Mouse (Mus musculus): ENCODE data around the gene Klhl15. TPM values are rescaled to one million over a fixed set of nuclear protein-coding genes. Genes with fewer than 3 reads are reported as not detected.
"Not testable (repeated sequence)": the region's sequence is repeated elsewhere in the genome, so short reads cannot be mapped to it uniquely, and the experiment has no call there.

The Klhl15 gene
- 7.2 TPM in 2 replicates for polyA plus RNA-seq (2012; rRNA removed)

- Histone ChIP-seq H3K27ac (ENCODE audit: insufficient read depth, low read length) (peak within 1 kb of the TSS; percentile 78), H3K4me3 (ENCODE audit: insufficient read depth, low read length) (peak within 1 kb of the TSS; percentile 93), H3K4me1 (ENCODE audit: control insufficient read depth, insufficient read depth, low read length) (no peaks in the 10 kb centered on the region; the same call in 1 of the 2 replicates)
- peak; percentile 57; the same call in 1 of the 2 replicates for TF ChIP-seq POLR2A (IDR thresholded peaks at IDR 0.05; ENCODE audit: extremely low read depth, insufficient read depth, low read length)
- TF ChIP-seq CTCF (IDR thresholded peaks at IDR 0.05; ENCODE audit: extremely low read depth, insufficient read depth, low read length) = no peak
Observed at GRCm38 (mm10) chrX:94234532-94235189, at the start of gene Klhl15. Klhl15 (plus strand) TSS chrX:94234599.

GRCm38 (mm10) chrX:94185156-94185555 is 49.2 kb upstream of the Klhl15 start:
- no peaks in the 10 kb centered on the region for H3K4me1 ChIP-seq (ENCODE audit: control insufficient read depth, insufficient read depth, low read length)
- no peak overlapping the region for H3K27ac ChIP-seq (ENCODE audit: insufficient read depth, low read length)
- no peak for TF ChIP-seq POLR2A (IDR thresholded peaks at IDR 0.05; ENCODE audit: extremely low read depth, insufficient read depth, low read length)
- TF ChIP-seq CTCF (IDR thresholded peaks at IDR 0.05; ENCODE audit: extremely low read depth, insufficient read depth, low read length) = no peak
- H3K4me3 ChIP-seq (ENCODE audit: insufficient read depth, low read length) = no peak overlapping the region

GRCm38 (mm10) chrX:94193901-94194300 is 40.5 kb upstream of the Klhl15 start:
- not testable (repeated sequence) for H3K27ac ChIP-seq (ENCODE audit: insufficient read depth, low read length); H3K4me1 ChIP-seq (ENCODE audit: control insufficient read depth, insufficient read depth, low read length); H3K4me3 ChIP-seq (ENCODE audit: insufficient read depth, low read length)

GRCm38 (mm10) chrX:94197789-94198188 is 36.6 kb upstream of the Klhl15 start:
- Histone ChIP-seq H3K27ac (ENCODE audit: insufficient read depth, low read length) (no peak overlapping the region), H3K4me1 (ENCODE audit: control insufficient read depth, insufficient read depth, low read length) (no peaks in the 10 kb centered on the region), H3K4me3 (ENCODE audit: insufficient read depth, low read length) (no peak overlapping the region)
- no peak for TF ChIP-seq POLR2A (IDR thresholded peaks at IDR 0.05; ENCODE audit: extremely low read depth, insufficient read depth, low read length)
- no peak for TF ChIP-seq CTCF (IDR thresholded peaks at IDR 0.05; ENCODE audit: extremely low read depth, insufficient read depth, low read length)

GRCm38 (mm10) chrX:94212264-94212596 is 22.2 kb upstream of the Klhl15 start:
- no peaks in the 10 kb centered on the region for H3K4me1 ChIP-seq (ENCODE audit: control insufficient read depth, insufficient read depth, low read length)
- peak overlapping the region; percentile 81 for H3K4me3 ChIP-seq (ENCODE audit: insufficient read depth, low read length)
- H3K27ac ChIP-seq (ENCODE audit: insufficient read depth, low read length) = peak overlapping the region; percentile 91; the same call in 1 of the 2 replicates
- TF ChIP-seq CTCF (IDR thresholded peaks at IDR 0.05; ENCODE audit: extremely low read depth, insufficient read depth, low read length) (no peak), POLR2A (IDR thresholded peaks at IDR 0.05; ENCODE audit: extremely low read depth, insufficient read depth, low read length) (no peak)

GRCm38 (mm10) chrX:94212597-94213321 is 21.6 kb upstream of the Klhl15 start, which contains the start of gene Eif2s3x:
Eif2s3x (minus strand) TSS chrX:94212862.
- Histone ChIP-seq H3K4me1 (ENCODE audit: control insufficient read depth, insufficient read depth, low read length) (no peaks in the 10 kb centered on the region), H3K4me3 (ENCODE audit: insufficient read depth, low read length) (peak within 1 kb of the TSS; percentile 81), H3K27ac (ENCODE audit: insufficient read depth, low read length) (peak within 1 kb of the TSS; percentile 91)
- peak; percentile 53 for TF ChIP-seq CTCF (IDR thresholded peaks at IDR 0.05; ENCODE audit: extremely low read depth, insufficient read depth, low read length)
- peak; percentile 60; the same call in 1 of the 2 replicates for TF ChIP-seq POLR2A (IDR thresholded peaks at IDR 0.05; ENCODE audit: extremely low read depth, insufficient read depth, low read length)

- TF ChIP-seq POLR2A (IDR thresholded peaks at IDR 0.05; ENCODE audit: extremely low read depth, insufficient read depth, low read length) (no peak), CTCF (IDR thresholded peaks at IDR 0.05; ENCODE audit: extremely low read depth, insufficient read depth, low read length) (no peak)
- Histone ChIP-seq H3K27ac (ENCODE audit: insufficient read depth, low read length) (no peak overlapping the region), H3K4me3 (ENCODE audit: insufficient read depth, low read length) (peak overlapping the region; percentile 81; the same call in 1 of the 2 replicates), H3K4me1 (ENCODE audit: control insufficient read depth, insufficient read depth, low read length) (no peaks in the 10 kb centered on the region)
Observed at GRCm38 (mm10) chrX:94213384-94213783, 21.0 kb upstream of the Klhl15 start.

GRCm38 (mm10) chrX:94233432-94233831 is 967 bp upstream of the Klhl15 start:
- no peak overlapping the region; the same call in 1 of the 2 replicates for H3K4me3 ChIP-seq (ENCODE audit: insufficient read depth, low read length)
- TF ChIP-seq CTCF (IDR thresholded peaks at IDR 0.05; ENCODE audit: extremely low read depth, insufficient read depth, low read length) = no peak
- TF ChIP-seq POLR2A (IDR thresholded peaks at IDR 0.05; ENCODE audit: extremely low read depth, insufficient read depth, low read length) = no peak
- no peak overlapping the region for H3K27ac ChIP-seq (ENCODE audit: insufficient read depth, low read length)
- no peaks in the 10 kb centered on the region for H3K4me1 ChIP-seq (ENCODE audit: control insufficient read depth, insufficient read depth, low read length)

GRCm38 (mm10) chrX:94233936-94234531 is 365 bp upstream of the Klhl15 start:
- H3K4me3 ChIP-seq (ENCODE audit: insufficient read depth, low read length) = peak overlapping the region; percentile 93
- H3K4me1 ChIP-seq (ENCODE audit: control insufficient read depth, insufficient read depth, low read length) = no peaks in the 10 kb centered on the region; the same call in 1 of the 2 replicates
- H3K27ac ChIP-seq (ENCODE audit: insufficient read depth, low read length) = no peak overlapping the region; the same call in 1 of the 2 replicates
- TF ChIP-seq POLR2A (IDR thresholded peaks at IDR 0.05; ENCODE audit: extremely low read depth, insufficient read depth, low read length) (no peak), CTCF (IDR thresholded peaks at IDR 0.05; ENCODE audit: extremely low read depth, insufficient read depth, low read length) (no peak)
